Mouse (Mus musculus) CH12.LX (cell line): ENCODE measurements at regions not wholly inside any gene's neighbourhood (a gene's known extent, or its start where the extent isn't known, plus 50 kb on each side); places are given as distances from the start of the nearest gene placed in this dataset.

Source experiments
- CTCF ChIP-seq, 2 experiments: IDR thresholded peaks in 1 of 2; conservative IDR thresholded peaks in 1 of 2; 2 replicates each; pipeline ENCODE4 v1.5.1; 2011 to 2012; ENCODE audit warnings: low read depth in 2 of 2, low read length in 2 of 2, improper control_type of control experiment in 1 of 2, inconsistent platforms in 1 of 2, mild to moderate bottlenecking in 1 of 2, moderate library complexity in 1 of 2
- E2F4 ChIP-seq: IDR thresholded peaks from 2 replicates; pipeline ENCODE4 v1.6.1; 2011; ENCODE audit warnings: low read depth, low read length, improper control_type of control experiment; ENCODE audit not compliant: insufficient replicate concordance
- ETS1 ChIP-seq: conservative IDR thresholded peaks from 2 replicates; pipeline ENCODE4 v1.6.1; 2012; ENCODE audit warnings: low read depth, mild to moderate bottlenecking, inconsistent platforms, low read length, improper control_type of control experiment, moderate library complexity
- POLR2A ChIP-seq: IDR thresholded peaks from 2 replicates; pipeline ENCODE4 v1.6.1; 2011; ENCODE audit warnings: low read depth, mild to moderate bottlenecking, improper control_type of control experiment, low read length
- USF1 ChIP-seq: IDR thresholded peaks from 2 replicates; pipeline ENCODE4 v1.6.1; 2014; ENCODE audit warnings: low read depth, mild to moderate bottlenecking, inconsistent platforms, low read length, improper control_type of control experiment

DNA sequence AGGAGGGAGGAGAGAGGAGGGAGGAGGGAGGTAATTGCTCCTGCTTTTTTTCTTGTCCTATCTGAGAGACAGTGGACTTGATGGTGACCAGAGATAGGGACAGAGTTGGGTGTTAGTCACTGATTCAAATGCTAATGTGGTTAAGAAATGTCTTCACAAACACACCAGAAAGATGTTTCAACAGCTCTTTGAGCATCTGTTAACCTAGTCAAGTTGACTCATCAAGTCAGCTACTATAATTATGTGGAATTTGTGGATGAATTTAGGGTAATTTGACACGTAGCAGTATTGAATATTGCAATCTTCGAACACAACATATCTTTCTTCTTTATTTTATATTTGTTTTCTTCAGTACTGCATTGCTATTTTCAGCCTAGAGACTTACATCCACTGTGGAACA, 182.9 kb upstream of the Pcsk5 start:
- TF ChIP-seq USF1 (no peak), E2F4 (no peak), CTCF (conservative IDR thresholded peaks at IDR 0.05 in 1 of 2, IDR thresholded peaks at IDR 0.05 in 1 of 2; ENCODE audit: low read depth in 2 of 2, low read length in 2 of 2) (no peak), ETS1 (no peak), POLR2A (no peak)
